Mouse (Mus musculus) spleen, adult 10 weeks (tissue): ENCODE measurements around the gene Casp9. TPM values are rescaled to one million over a fixed set of nuclear protein-coding genes. Genes with fewer than 3 reads are reported as not detected.

ENCODE experiments used
- polyA plus RNA-seq: library from polyadenylated mRNA; stranded (reverse); fragments of 350-450 nt; fragmentation: Illumina TruSeq; extraction: RNeasy Lipid Tissue Mini Kit (QIAGEN cat#74804); gene quantifications from one replicate; pipeline ENCODE4 v1.2.3, GENCODE M21; 2015; ENCODE audit warnings: low replicate concordance; ENCODE audit not compliant: insufficient read depth

The Casp9 gene
- polyA plus RNA-seq = 27.7 TPM

DNA sequence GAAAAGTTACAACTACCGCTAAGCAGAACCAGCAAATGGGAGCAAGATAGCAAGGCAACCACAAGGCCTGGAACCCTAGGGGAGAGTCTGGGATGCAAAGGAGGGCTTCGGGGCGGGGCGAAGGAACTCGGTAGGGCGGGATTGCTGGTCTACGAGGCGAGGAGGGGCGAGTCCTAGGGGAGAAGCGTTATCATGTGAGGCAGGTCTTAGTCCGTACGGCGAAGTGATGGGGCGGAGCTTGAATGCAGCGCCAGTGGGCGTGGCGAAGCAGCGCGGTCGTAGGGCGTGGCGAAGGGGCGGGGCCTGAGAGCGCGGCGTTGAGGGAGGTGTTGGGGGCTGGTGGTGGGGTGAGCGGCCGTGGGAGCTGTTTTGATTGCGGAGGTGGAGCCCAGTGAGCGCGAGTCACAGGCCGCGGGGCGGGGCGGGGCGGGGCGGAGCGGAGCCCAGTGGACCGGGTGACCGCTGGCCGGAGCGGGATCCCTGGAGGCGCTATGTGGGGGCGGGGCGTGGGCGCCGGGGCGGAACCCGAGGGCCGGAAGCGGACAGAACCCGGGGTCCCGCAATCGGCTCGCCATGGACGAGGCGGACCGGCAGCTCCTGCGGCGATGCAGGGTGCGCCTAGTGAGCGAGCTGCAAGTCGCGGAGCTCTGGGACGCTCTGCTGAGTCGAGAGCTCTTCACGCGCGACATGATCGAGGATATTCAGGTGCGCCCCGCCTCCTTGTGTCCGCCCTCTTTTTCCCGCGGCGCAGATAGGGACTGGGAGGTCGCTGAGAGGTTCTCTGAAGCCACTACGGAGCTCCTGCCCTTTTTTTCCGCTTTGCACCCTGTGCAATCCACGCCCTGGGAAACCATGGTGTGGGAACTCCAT is at the start of gene Casp9:
Gene Casp9 (plus strand): TSS at position 331 of the 870 bp plus-strand sequence.

DNA sequence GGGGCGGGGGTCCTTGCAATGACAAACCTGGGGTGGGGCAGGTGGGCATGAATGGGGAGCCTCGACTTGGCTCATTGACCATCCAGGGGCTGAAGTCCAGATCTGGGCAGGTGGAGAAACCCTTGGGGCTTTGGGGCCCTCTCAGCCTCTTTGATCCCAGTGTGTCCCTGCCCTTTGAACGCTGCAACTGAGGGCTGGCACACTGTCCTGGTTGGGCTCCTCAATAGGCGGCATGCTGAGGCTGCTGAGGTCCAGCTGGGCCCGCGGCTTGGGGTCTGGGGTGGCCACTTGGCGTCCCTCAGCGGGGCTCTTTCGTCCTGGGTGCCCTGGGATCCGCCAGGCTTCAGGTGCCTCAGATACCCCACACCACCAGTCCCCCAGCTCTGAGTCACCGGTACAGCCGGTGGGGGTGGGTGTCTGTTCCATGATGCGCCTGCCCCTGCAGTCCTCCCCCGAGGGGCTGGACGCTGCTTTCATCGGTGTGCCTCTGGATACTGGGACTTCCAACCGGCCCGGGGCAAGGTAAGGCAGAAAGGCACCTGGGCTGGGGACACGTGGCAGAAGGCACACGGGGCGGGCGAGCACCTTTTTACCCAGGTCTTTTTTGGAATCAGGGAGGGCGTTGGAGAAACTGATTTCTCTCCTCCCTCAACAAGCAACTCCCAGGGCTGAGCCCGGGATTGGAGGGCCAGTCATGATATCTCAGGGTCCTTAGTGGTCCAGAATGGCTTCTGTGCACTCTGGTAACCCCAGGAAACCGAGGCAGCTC is 46.6 kb upstream of the Casp9 start, which contains the start of gene Agmat:
Gene Agmat (plus strand): TSS at position 95 of the 769 bp plus-strand sequence.

GRCm38 (mm10) chr4:141790524-141790990 is 2.9 kb upstream of the Casp9 start, which contains the start of gene Dnajc16:
Gene Dnajc16, minus strand, starts transcription at chr4:141790931.

DNA sequence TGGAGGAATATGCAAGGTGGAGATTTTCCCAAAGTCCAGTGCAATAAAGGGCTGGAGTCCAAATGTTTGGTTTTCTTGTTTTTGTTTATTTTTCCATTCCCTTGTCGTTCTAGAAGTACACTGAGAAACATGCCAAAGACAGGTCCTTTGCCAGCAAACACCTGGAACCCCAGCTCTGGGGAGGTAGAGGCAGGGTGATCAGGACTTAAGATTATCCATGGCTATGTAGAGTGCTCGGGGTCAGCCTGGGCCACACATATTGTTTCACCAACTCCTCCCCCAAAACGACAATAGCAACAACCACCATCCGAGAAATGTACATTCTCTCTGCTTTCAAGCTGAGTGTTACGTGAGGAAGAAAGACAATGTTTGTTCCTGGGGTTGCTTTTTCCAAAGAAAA is 32.6 kb downstream of the Casp9 start, which contains the start of gene Cela2a:
Gene Cela2a (minus strand): TSS at position 101 of the 400 bp plus-strand sequence.

GRCm38 (mm10) chr4:141845999-141846398 is 52.6 kb downstream of the Casp9 start, which contains the start of gene Ctrc:
Gene Ctrc, minus strand, starts transcription at chr4:141846359.

Other genes with a start within 250 kb of the Casp9 start
- gene Fblim1, start 187.5 kb upstream of the Casp9 start, polyA plus RNA-seq = 9.3 TPM
- gene Tmem82, start 175.0 kb upstream of the Casp9 start, polyA plus RNA-seq = 0.28 TPM
- gene Slc25a34, start 169.8 kb upstream of the Casp9 start, polyA plus RNA-seq = 0.11 TPM
- gene Plekhm2, start 128.7 kb upstream of the Casp9 start, polyA plus RNA-seq = 18.0 TPM
- 11.3 TPM for gene Rsc1a1, start 108.0 kb upstream of the Casp9 start, polyA plus RNA-seq
- 37.2 TPM for gene Ddi2, start 70.2 kb upstream of the Casp9 start, polyA plus RNA-seq
- not detected for gene Agmat, start 46.9 kb upstream of the Casp9 start, polyA plus RNA-seq
- gene Dnajc16, start 2.7 kb upstream of the Casp9 start, polyA plus RNA-seq = 10.4 TPM
- gene Cela2a, start 32.5 kb downstream of the Casp9 start, polyA plus RNA-seq = 7.5 TPM
- not detected for gene Ctrc, start 52.7 kb downstream of the Casp9 start, polyA plus RNA-seq
- gene Efhd2, start 81.3 kb downstream of the Casp9 start, polyA plus RNA-seq = 34.5 TPM
- gene Fhad1, start 221.5 kb downstream of the Casp9 start, polyA plus RNA-seq = 0.91 TPM